Mouse (Mus musculus) embryo, embryonic 9.5 days (tissue): ENCODE measurements at regions not wholly inside any gene's neighbourhood (a gene's known extent, or its start where the extent isn't known, plus 50 kb on each side); places are given as distances from the start of the nearest gene placed in this dataset.

ENCODE experiments used
- DNase-seq: peaks from one replicate; pipeline ENCODE4 v3.0.0-alpha.2; 2017; ENCODE audit errors: extremely low spot score

DNA sequence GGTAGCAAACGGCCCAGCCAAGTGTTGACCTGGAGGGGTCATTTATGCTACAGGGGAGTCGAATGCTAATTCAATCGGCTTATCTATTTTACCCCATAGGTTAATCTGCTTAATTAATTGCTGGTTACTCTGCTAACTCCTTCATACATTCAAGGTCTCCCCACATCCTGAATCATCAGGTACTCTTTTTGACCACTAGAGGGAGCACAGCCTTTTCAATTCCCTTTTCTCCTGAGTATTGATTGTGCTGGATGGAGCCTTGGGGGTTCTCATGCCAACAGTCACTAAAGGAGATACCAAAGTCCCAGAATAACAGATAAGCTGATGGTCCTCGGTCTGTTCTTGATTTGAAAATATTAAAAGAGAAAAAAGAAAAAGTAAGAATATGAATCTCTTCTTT, 126.8 kb downstream of the Polr2m start:
- DNase-seq, result peak; percentile 47

DNA sequence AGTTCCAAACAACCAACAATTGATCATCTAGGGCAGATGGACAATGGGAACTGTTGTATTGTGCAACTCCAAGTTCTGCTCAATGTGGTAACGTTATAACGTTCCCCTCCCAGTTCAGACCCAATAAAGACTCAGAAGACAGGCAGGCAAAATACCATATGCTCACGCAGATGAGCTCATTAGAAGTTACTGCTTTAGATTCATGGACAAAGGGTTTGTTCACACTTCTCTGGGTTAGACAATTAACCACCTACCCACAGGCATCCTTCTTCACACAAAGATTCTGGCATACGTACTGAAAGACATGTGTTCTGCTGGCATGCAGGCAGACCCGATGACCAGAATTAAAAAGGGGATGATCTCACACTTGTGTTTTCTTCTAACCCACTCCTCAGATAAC, 130.0 kb downstream of the Polr2m start:
- no peak for DNase-seq
